ENCODE assay signal across 29 mouse cellular contexts in genomic region chr13:32509231-32510023, GRCm38 (mm10).
DNase-seq lines count a peak whose midpoint lies in the region; ATAC-seq lines count a peak whose summit lies in the region.
"Had no signal": no experiment of that assay in that cellular context is flagged by ENCODE, and none has a peak within 500 bp of the region (broad histone marks: within the 10 kb centered on the region; RNA-seq: fewer than 3 reads in every experiment).

No protein-coding gene starts in this region.

- no peak for ATAC-seq in forebrain, embryonic 14.5 days
- ATAC-seq: hindbrain, postnatal 0 days; intestine, embryonic 16.5 days; liver, embryonic 12.5 days; liver, postnatal 0 days; lung, postnatal 0 days had no signal

- H3K27ac ChIP-seq in forebrain, embryonic 14.5 days (ENCODE audit: low read depth, low read length), result no peak overlapping the region
- H3K27ac ChIP-seq: embryonic facial prominence, embryonic 13.5 days; forebrain, embryonic 12.5 days; heart, adult 2 months; heart, embryonic 15.5 days; hindbrain, embryonic 12.5 days; hindbrain, postnatal 0 days; kidney, postnatal 0 days; liver, embryonic 12.5 days had no signal

- WGBS in forebrain, embryonic 14.5 days, result 85% methylated on average over 5 of the region's 5 CpGs

- H3K9ac ChIP-seq in forebrain, embryonic 14.5 days (ENCODE audit: low read length), result no peak overlapping the region
- H3K9ac ChIP-seq: embryonic facial prominence, embryonic 13.5 days; forebrain, embryonic 12.5 days; heart, embryonic 15.5 days; hindbrain, embryonic 12.5 days; liver, embryonic 12.5 days; liver, postnatal 0 days had no signal

- no peak overlapping the region for H3K4me3 ChIP-seq in forebrain, embryonic 14.5 days (ENCODE audit: low read depth, low read length)
- H3K4me3 ChIP-seq: embryonic facial prominence, embryonic 13.5 days; erythroblast, embryonic 14.5 days; forebrain, embryonic 12.5 days; heart, adult 2 months; heart, embryonic 15.5 days; hindbrain, embryonic 12.5 days; liver, embryonic 12.5 days had no signal

- peak; percentile 43 for DNase-seq in embryo, embryonic 10 days (ENCODE audit: low spot score)
- no peak for DNase-seq in embryo, embryonic 11 days
- DNase-seq in 3T3-L1 (ENCODE audit: low read depth, low spot score) (peak; percentile 58), NIH3T3 (ENCODE audit: low read depth) (peak; percentile 60)
- DNase-seq in induced T-regulatory cell, adult 2 months (ENCODE audit: low read depth), result peak; percentile 3
- DNase-seq in forebrain, embryonic 14.5 days (ENCODE audit: low spot score), result no peak
- DNase-seq in right cerebral cortex, postnatal 25 days, result no peak
- DNase-seq in heart, adult 9 months (ENCODE audit: low spot score in 2 of 2), result no peak
- DNase-seq: adrenal gland, postnatal 10 days; cerebellum, adult 8-10 months; gastrocnemius, postnatal 14 days; kidney, adult 8-10 months; kidney, postnatal 4 days; left cerebral cortex, postnatal 4 days; liver, postnatal 0 days; midbrain, embryonic 14.5 days; spleen, adult 18-20 months; thymus, postnatal 14 days had no signal

- H3K36me3 ChIP-seq in forebrain, embryonic 14.5 days (ENCODE audit: control insufficient read depth, insufficient read depth, low read length), result no peaks in the 10 kb centered on the region
- H3K36me3 ChIP-seq: embryonic facial prominence, embryonic 13.5 days; forebrain, embryonic 12.5 days; heart, embryonic 15.5 days; hindbrain, embryonic 12.5 days; liver, embryonic 12.5 days had no signal

- no peaks in the 10 kb centered on the region for H3K9me3 ChIP-seq in forebrain, embryonic 14.5 days (replicated peaks; ENCODE audit: control insufficient read depth, low read length)
- H3K9me3 ChIP-seq: embryonic facial prominence, embryonic 13.5 days; forebrain, embryonic 12.5 days; heart, embryonic 15.5 days; hindbrain, embryonic 12.5 days; liver, embryonic 12.5 days had no signal

- H3K4me2 ChIP-seq in forebrain, embryonic 14.5 days (ENCODE audit: low read length), result no peak overlapping the region
- H3K4me2 ChIP-seq: embryonic facial prominence, embryonic 13.5 days; forebrain, embryonic 12.5 days; heart, embryonic 15.5 days; hindbrain, embryonic 12.5 days; liver, embryonic 12.5 days had no signal

- H3K27me3 ChIP-seq in forebrain, embryonic 14.5 days (replicated peaks; ENCODE audit: control insufficient read depth, insufficient read depth, low read length), result no peaks in the 10 kb centered on the region
- H3K27me3 ChIP-seq: forebrain, embryonic 12.5 days; heart, embryonic 15.5 days; hindbrain, embryonic 12.5 days; liver, embryonic 12.5 days had no signal

- no peaks in the 10 kb centered on the region for H3K4me1 ChIP-seq in forebrain, embryonic 14.5 days (ENCODE audit: control insufficient read depth, insufficient read depth, low read length)
- H3K4me1 ChIP-seq: forebrain, embryonic 12.5 days; hindbrain, embryonic 12.5 days; liver, embryonic 12.5 days had no signal

Comparison
In these comparisons a context has a peak if more than half of its experiments do, and no peak if none do; other contexts are left out.
1. DNase-seq: peak in embryo, embryonic 10 days (single experiment), 3T3-L1 (single experiment), NIH3T3 (single experiment) and induced T-regulatory cell, adult 2 months (single experiment); none in embryo, embryonic 11 days (single experiment), forebrain, embryonic 14.5 days (single experiment), right cerebral cortex, postnatal 25 days (single experiment) and heart, adult 9 months (0 of 2).